Mouse (Mus musculus): Measurements from ENCODE around the gene Thsd4. TPM values are rescaled to one million over a fixed set of nuclear protein-coding genes. Genes with fewer than 3 reads are reported as not detected.

Gene Thsd4
- polyA plus RNA-seq, 1 experiment: 4.3 TPM

DNA sequence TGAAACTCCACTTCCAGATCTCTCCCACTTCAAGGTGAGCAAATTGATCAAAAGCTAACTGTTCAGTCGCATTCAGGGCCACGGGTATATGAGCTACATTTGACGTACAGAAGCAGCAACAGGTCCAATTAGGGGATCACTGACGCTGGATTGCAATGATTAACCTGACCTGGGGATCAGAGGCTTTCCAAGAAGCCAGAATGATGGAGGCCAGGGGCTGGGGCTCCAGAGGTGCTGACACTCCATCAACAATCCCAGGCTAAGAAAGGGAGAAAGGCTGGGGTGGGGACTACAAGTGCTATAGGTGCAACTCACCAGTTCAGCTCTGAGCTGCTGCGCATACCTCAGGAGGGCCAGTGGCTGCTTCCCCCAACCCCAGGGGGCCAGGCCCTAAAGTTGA, 703 bp downstream of the Thsd4 start:
- H3K27me3 ChIP-seq (ENCODE audit: control insufficient read depth, insufficient read depth, low read length): peaks cover 3% of the 10 kb centered on the region; the same call in 1 of the 2 replicates
- no peak for DNase-seq
- TF ChIP-seq CTCF (IDR thresholded peaks at IDR 0.05; ENCODE audit: borderline replicate concordance, control insufficient read depth, extremely low read depth, insufficient read depth, low read length, poor library complexity): no peak
- TF ChIP-seq POLR2A (IDR thresholded peaks at IDR 0.05; ENCODE audit: control insufficient read depth, extremely low read depth, insufficient read depth, low read length, poor library complexity): no peak
- no peak overlapping the region for H3K27ac ChIP-seq (ENCODE audit: control insufficient read depth, insufficient read depth, low read length)
- 0 out of 2 replicates have a peak, but pooled peaks cover 2% of the 10 kb centered on the region for H3K4me1 ChIP-seq (replicated peaks; ENCODE audit: control insufficient read depth, insufficient read depth, low read length)
- H3K4me3 ChIP-seq (ENCODE audit: control insufficient read depth, insufficient read depth, low read length): no peak overlapping the region
- WGBS: 85% methylated on average over 5 of the region's 5 CpGs
- no peaks in the 10 kb centered on the region for H3K36me3 ChIP-seq (ENCODE audit: control insufficient read depth, insufficient read depth, low read length)

DNA sequence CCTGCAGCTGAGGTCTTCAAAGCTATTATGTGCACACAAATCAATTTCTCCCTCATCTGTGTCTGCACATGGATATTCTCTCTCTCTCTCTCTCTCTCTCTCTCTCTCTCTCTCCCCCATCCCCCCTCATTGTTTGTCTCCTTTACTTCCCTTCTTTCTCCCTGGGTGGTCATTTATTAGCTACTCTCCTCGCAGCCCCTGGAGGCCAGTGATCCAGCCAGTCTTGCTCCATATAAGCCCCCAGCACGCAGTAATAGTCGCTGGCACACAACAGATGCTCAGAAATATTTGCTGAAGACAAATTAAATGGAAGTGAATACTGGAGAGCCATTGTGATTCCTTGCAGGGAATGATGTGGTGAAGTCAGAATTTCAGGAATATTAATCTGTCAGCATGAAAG, 2.2 kb downstream of the Thsd4 start:
- peaks cover 3% of the 10 kb centered on the region; the same call in 1 of the 2 replicates for H3K27me3 ChIP-seq (ENCODE audit: control insufficient read depth, insufficient read depth, low read length)
- 71% methylated on average over 3 of the region's 3 CpGs for WGBS
- no peak for TF ChIP-seq POLR2A (IDR thresholded peaks at IDR 0.05; ENCODE audit: control insufficient read depth, extremely low read depth, insufficient read depth, low read length, poor library complexity)
- TF ChIP-seq CTCF (IDR thresholded peaks at IDR 0.05; ENCODE audit: borderline replicate concordance, control insufficient read depth, extremely low read depth, insufficient read depth, low read length, poor library complexity): no peak

DNA sequence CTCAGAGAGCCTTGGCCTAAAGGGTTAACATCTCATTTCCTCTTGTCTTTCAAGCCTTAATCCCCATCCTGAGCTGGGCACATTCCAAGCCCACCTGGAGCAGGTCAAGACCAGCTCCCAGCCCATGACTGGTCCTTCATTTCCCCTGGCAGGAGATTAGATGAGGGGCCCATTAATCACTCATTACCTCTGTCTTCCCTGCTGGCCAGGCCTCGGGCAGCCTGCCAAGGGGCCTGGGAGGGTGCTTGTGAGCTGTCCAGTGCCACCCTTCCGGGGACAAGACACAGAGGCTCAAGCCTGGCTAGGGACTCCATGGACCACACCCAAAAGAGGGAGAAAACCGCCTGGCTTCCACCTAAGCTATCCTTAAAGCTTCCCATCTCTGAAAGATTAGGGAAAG, 3.6 kb downstream of the Thsd4 start:
- TF ChIP-seq POLR2A (IDR thresholded peaks at IDR 0.05; ENCODE audit: control insufficient read depth, extremely low read depth, insufficient read depth, low read length, poor library complexity) (no peak), CTCF (IDR thresholded peaks at IDR 0.05; ENCODE audit: borderline replicate concordance, control insufficient read depth, extremely low read depth, insufficient read depth, low read length, poor library complexity) (no peak)
- H3K36me3 ChIP-seq (ENCODE audit: control insufficient read depth, insufficient read depth, low read length): no peaks in the 10 kb centered on the region
- 0 out of 2 replicates have a peak, but pooled peaks cover 2% of the 10 kb centered on the region for H3K4me1 ChIP-seq (replicated peaks; ENCODE audit: control insufficient read depth, insufficient read depth, low read length)
- DNase-seq: no peak
- peaks cover 3% of the 10 kb centered on the region; the same call in 1 of the 2 replicates for H3K27me3 ChIP-seq (ENCODE audit: control insufficient read depth, insufficient read depth, low read length)
- WGBS: 69% methylated on average over 3 of the region's 3 CpGs
- no peak overlapping the region for H3K4me3 ChIP-seq (ENCODE audit: control insufficient read depth, insufficient read depth, low read length)
- H3K27ac ChIP-seq (ENCODE audit: control insufficient read depth, insufficient read depth, low read length): no peak overlapping the region

More for the DNA sequence above, 2.2 kb downstream of the Thsd4 start:
- H3K4me1 ChIP-seq (replicated peaks; ENCODE audit: control insufficient read depth, insufficient read depth, low read length): 0 out of 2 replicates have a peak, but pooled peaks cover 2% of the 10 kb centered on the region
- H3K27ac ChIP-seq (ENCODE audit: control insufficient read depth, insufficient read depth, low read length): no peak overlapping the region
- no peaks in the 10 kb centered on the region for H3K36me3 ChIP-seq (ENCODE audit: control insufficient read depth, insufficient read depth, low read length)
- DNase-seq: no peak
- H3K4me3 ChIP-seq (ENCODE audit: control insufficient read depth, insufficient read depth, low read length): no peak overlapping the region

DNA sequence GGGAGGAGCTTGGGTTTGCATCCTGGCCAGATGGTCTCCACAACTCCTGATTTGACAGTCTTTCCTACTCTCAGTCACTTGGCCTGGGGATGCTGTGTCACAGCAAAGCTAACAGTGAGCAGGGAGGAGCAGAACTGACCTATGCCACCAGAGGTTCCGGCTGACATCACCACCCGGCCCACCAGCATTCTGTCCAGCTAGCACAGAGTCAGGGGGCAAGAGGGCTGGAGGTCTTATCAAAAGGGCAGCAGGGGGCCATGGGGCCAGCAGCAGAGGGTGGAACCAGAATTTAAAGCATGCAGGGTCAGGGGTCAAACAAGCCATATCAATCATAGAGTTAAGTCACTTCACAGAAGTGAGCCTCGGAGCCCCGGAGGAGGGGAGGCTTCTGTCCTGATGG, 4.7 kb downstream of the Thsd4 start:
- Histone ChIP-seq H3K36me3 (ENCODE audit: control insufficient read depth, insufficient read depth, low read length) (no peaks in the 10 kb centered on the region), H3K4me1 (replicated peaks; ENCODE audit: control insufficient read depth, insufficient read depth, low read length) (0 out of 2 replicates have a peak, but pooled peaks cover 2% of the 10 kb centered on the region), H3K4me3 (ENCODE audit: control insufficient read depth, insufficient read depth, low read length) (no peak overlapping the region), H3K27ac (ENCODE audit: control insufficient read depth, insufficient read depth, low read length) (no peak overlapping the region), H3K27me3 (ENCODE audit: control insufficient read depth, insufficient read depth, low read length) (peaks cover 3% of the 10 kb centered on the region; the same call in 1 of the 2 replicates)
- no peak for TF ChIP-seq CTCF (IDR thresholded peaks at IDR 0.05; ENCODE audit: borderline replicate concordance, control insufficient read depth, extremely low read depth, insufficient read depth, low read length, poor library complexity)
- TF ChIP-seq POLR2A (IDR thresholded peaks at IDR 0.05; ENCODE audit: control insufficient read depth, extremely low read depth, insufficient read depth, low read length, poor library complexity): no peak
- WGBS: 92% methylated on average over 4 of the region's 4 CpGs
- no peak for DNase-seq

DNA sequence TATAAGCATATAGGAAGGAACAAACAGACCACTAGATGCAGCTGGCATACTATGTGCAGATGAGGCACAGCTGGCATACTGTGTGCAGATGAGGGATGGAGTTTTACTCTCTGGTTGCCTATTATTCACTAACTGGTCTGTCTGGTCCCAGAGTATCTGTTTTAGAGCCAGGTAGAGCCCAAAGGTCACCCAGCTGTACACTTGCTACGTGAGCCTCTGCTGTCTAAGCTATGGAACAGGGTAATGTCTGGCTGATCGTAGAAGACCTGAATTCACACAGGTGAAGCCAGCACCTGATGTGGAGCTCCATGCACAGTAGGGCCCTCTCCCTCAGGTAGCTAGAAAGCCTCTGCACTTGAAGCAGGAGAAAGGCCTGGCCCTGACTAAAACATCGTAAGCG, 5.5 kb downstream of the Thsd4 start:
- H3K36me3 ChIP-seq (ENCODE audit: control insufficient read depth, insufficient read depth, low read length): no peaks in the 10 kb centered on the region
- no peak overlapping the region for H3K27ac ChIP-seq (ENCODE audit: control insufficient read depth, insufficient read depth, low read length)
- no peak overlapping the region for H3K4me3 ChIP-seq (ENCODE audit: control insufficient read depth, insufficient read depth, low read length)
- H3K27me3 ChIP-seq (ENCODE audit: control insufficient read depth, insufficient read depth, low read length): no peaks in the 10 kb centered on the region; the same call in 1 of the 2 replicates
- TF ChIP-seq POLR2A (IDR thresholded peaks at IDR 0.05; ENCODE audit: control insufficient read depth, extremely low read depth, insufficient read depth, low read length, poor library complexity): no peak
- TF ChIP-seq CTCF (IDR thresholded peaks at IDR 0.05; ENCODE audit: borderline replicate concordance, control insufficient read depth, extremely low read depth, insufficient read depth, low read length, poor library complexity): no peak
- no peak for DNase-seq
- no peaks in the 10 kb centered on the region for H3K4me1 ChIP-seq (replicated peaks; ENCODE audit: control insufficient read depth, insufficient read depth, low read length)
- 98% methylated on average over 4 of the region's 4 CpGs for WGBS

DNA sequence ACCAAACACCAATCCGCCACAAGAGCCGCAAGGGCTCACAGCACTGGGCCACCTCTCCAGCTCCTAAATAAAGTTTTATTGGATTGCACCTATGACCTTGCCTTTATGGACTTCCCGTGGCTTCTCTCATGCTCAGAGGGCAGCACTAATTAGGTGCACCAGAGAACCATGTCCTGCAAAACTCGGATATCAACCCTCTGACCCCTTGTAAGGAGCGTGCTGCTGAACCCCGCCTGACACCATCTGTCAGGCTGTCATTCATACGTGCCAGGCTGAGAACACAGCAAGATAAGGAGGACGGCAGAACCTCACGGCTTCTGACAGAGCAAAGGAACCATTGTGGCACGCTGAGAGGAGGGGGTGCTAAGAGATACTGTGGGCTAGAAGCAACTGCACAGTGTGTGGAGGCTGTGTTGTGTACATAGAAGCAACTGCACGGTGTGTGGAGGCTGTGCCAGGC, 8.5 kb downstream of the Thsd4 start:
- TF ChIP-seq CTCF (IDR thresholded peaks at IDR 0.05; ENCODE audit: borderline replicate concordance, control insufficient read depth, extremely low read depth, insufficient read depth, low read length, poor library complexity) (no peak), POLR2A (IDR thresholded peaks at IDR 0.05; ENCODE audit: control insufficient read depth, extremely low read depth, insufficient read depth, low read length, poor library complexity) (no peak)
- no peak for DNase-seq
- Histone ChIP-seq H3K36me3 (ENCODE audit: control insufficient read depth, insufficient read depth, low read length) (no peaks in the 10 kb centered on the region), H3K4me3 (ENCODE audit: control insufficient read depth, insufficient read depth, low read length) (no peak overlapping the region), H3K27me3 (ENCODE audit: control insufficient read depth, insufficient read depth, low read length) (no peaks in the 10 kb centered on the region), H3K4me1 (replicated peaks; ENCODE audit: control insufficient read depth, insufficient read depth, low read length) (no peaks in the 10 kb centered on the region), H3K27ac (ENCODE audit: control insufficient read depth, insufficient read depth, low read length) (no peak overlapping the region)
- 89% methylated on average over 11 of the region's 11 CpGs for WGBS

DNA sequence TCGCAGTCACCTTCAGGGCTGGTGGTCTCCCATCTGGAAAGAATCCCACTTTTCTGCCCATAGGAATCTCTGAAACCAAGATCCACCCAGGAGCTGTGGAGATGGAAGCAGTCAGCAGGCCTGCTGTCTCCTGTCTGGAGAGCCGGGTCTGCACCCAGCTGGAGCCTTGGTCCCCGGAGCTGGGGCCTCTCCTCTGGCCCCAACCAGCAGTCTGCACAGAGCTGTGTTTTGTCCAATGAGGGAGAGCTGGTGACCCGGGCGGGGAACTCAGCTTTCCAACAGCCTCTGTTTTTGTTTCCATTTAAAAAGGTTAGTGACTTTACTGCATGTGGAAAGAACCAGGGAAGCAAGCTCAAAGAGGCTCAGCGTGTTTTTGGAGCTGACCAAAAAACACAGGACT, 11.0 kb downstream of the Thsd4 start:
- WGBS: 93% methylated on average over 6 of the region's 6 CpGs
- H3K36me3 ChIP-seq (ENCODE audit: control insufficient read depth, insufficient read depth, low read length): no peaks in the 10 kb centered on the region
- H3K4me3 ChIP-seq (ENCODE audit: control insufficient read depth, insufficient read depth, low read length): no peak overlapping the region
- no peaks in the 10 kb centered on the region for H3K4me1 ChIP-seq (replicated peaks; ENCODE audit: control insufficient read depth, insufficient read depth, low read length)
- no peak for TF ChIP-seq CTCF (IDR thresholded peaks at IDR 0.05; ENCODE audit: borderline replicate concordance, control insufficient read depth, extremely low read depth, insufficient read depth, low read length, poor library complexity)
- DNase-seq: no peak
- H3K27ac ChIP-seq (ENCODE audit: control insufficient read depth, insufficient read depth, low read length): no peak overlapping the region
- H3K27me3 ChIP-seq (ENCODE audit: control insufficient read depth, insufficient read depth, low read length): no peaks in the 10 kb centered on the region
